Mouse (Mus musculus) left cerebral cortex, adult 9 months (tissue): ENCODE results near the gene Stat3.
A peak's percentile ranks its signal among the peaks of the same experiment; 100 is the strongest.

Source experiments
- DNase-seq, 2 experiments: peaks; one replicate each; pipeline ENCODE4 v3.0.0; 2022; ENCODE audit warnings: low spot score in 2 of 2

The Stat3 gene

DNA sequence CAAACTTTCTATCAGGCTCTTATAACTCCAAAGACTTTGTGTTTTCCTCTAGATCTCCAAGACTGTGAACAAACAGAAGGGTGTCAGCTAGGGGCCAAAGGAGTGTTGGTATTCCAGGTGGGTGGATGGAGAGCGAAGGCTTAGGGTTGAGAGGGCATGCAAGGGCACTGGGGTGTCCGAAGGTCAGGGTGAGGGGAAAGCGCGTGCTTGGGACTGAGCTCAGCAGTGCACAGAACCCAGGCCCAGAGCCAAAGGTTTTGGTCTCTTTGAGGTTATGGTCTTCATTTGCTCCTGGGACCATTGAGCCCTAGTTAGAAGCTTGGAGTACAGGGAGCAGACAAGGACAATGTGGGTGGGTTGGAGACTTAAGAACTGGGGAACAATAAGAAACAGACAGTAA lies 84.2 kb downstream of the Stat3 start:
- no peak for DNase-seq

DNA sequence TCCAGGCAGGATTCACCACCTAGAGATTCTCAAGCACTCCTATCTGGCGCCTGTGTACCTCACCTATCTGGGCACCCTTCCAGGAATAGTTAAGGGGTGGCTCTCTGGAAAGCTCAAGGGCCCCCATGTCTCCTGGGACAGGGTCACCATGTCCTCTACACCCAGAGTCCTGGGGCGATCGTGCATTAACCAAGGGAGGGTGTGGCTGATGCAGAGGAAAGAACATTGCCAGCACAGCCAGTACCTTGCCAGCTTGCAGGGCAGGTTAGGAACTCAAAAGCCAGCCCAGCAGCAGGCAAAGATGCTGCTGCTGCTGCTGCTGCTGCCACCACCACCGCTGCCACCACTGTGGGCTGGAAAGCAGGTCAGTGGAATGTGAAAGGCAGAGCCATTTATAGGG lies 85.1 kb downstream of the Stat3 start:
- DNase-seq = no peak

DNA sequence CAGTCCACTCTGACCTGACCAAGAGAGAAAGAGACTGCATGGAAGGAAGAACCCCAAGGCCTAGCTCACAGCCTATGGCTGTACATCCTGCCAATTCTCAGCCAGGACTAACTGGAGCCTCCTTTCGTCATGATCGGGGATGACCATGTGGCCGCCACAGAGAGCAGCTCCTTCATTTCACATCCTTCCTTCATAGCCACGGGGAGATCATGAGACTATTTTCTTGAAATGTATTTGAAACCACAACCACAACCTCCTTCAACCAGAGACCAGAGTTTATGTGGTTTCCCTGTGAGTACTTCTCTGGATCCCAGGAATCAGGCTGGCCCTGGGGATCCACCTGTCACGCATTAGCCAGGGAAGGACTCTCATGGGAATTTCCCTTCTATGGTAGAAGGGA lies 86.3 kb downstream of the Stat3 start:
- no peak for DNase-seq

DNA sequence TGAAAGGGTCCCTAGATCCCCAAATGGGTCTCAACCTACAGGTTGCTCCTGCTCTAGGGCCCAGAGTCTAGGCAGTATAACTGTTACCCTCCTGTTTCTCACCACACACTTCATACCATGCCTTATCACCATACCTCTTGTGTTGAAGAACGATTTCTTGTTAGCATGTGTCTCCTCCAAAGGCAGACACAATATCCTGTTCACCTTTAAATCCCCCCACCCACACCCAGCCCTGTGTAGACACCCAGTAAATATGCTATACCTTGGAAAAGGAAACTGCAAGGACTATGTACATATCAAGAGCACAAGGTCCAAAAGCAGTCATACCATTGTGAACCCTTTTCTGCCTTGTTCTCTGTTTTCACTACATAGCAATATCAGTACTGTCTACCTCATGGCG lies 87.3 kb downstream of the Stat3 start:
- no peak for DNase-seq

DNA sequence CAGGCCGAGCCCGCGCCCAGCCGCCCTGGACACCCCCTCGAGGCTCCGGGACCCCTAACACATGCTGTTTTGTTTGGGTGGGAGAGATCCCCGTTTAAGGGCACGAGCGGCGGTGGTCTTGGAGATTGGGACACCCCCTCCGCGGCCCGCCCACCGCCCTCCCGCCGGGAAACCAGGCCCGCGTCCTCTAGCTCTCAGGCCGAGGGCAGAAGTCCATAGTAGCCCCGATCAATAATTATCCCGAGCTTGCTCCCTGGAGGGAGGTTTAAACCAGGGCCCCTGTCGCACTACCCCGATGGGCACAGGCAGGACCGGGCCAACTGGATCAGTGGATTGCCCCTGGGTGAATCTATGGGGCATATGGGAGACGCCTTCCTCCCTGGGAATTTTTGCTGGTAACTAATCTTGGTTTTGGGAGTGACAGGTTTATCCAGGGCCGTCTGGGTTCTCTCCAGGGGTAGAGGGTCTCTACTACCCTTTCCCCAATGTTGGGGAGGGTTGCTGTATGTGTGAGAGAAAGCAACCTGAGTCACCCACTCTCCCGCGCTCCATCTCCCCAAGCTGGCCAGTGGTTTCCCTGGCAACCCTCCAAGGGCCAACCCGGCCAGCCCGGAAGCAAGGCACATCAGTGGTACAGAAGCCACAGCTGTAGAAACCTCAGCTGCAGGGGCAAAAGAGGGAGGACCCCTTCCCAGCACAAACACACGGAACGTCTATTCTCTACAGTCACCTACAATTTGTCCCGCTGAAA lies 88.4 kb downstream of the Stat3 start:
- peak in 1 of 2 experiments; percentile 37 for DNase-seq

DNA sequence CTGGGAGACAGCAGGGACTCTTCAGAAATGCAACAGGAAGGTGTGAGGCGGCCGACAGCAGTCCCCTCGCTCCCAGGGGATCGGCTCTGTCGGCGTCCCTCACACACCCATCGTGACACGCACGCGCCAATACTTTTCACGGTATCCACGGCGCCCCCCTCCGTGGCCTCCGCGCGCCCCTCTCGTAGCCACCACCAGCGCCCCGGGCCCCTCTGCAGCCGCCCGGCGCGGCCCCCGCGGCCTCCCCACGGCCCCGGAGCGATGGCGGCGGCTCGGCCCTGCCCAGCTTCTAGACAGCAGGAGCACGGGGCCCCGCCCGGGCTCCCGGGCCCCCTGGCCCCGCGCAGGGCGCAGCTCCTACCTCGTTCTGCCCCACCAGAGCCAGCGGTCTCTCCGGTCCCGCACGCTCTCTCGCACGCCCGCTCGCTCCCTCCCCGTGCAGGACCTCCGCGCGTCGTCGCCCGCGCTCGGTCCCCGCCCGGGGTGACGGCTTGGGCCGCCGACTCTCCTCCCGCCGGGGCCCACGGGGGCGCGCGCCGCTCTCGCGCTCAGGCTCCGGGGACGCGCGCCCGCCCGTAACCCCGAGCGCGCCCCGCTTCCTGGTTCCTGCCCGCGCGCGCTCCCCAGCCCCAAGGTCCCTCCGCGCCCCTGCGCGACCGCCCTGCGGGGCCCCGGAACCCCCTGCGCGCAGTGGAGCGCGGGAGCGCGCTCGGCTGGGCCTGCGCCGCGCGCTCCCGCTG lies 89.1 kb downstream of the Stat3 start, which contains the start of gene Stat5b:
TSS of gene Stat5b (minus strand) at position 687 of the 740 bp plus-strand sequence.
- DNase-seq = peak in 1 of 2 experiments; percentile 42

DNA sequence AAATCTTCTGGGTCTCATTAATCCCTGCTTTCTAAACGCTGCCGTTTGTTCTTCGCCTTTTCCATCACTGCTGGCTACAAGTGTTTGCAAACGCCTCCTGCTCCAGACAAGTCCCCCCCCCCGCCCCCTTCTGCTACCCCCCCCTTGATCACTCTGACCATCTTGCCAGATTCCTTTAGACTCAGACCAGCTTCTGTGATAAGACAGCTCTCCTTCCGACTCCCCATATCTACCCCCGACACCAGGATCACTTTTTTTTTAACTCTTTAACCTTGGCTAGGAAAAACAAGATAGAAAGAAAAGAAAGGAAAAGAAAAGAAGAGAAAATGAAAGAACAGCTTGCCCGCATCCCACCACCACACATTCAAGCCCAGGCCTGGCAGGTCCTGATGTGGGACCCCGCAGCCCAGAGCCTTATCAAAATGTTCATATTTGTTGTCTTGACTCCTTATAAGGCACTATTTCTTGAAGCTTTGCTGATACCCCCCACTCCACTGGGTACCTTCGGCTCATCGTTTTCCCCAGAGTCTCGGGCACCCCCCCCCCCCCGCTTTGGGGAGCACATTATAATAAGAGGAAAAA lies 89.8 kb downstream of the Stat3 start:
- DNase-seq = no peak

DNA sequence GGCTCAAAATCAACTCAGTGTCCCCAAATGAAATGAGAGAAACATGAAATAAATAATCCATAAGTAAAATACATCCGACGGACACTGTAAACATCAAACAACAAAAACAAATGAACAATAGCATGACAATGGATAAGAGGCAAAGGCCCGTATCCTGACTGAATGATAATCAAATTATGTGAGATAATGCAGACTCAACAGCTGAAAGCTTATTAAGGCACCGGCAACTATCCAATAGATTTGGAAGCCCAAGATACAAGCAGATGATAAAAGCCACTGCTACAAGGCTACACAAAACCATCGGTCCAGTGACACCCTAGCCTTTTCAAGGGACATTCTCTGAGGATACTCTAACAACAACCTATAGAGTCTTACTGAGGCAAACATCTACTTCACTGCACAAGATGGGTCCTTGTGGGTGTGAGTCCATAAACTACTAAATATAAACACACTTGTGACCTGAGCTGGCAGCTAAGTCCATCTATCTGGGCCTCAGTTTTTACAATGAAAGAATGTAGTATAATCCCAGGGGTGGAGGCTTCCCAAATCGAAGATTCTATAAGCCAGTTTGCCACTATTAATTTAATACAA lies 90.5 kb downstream of the Stat3 start:
- no peak for DNase-seq

DNA sequence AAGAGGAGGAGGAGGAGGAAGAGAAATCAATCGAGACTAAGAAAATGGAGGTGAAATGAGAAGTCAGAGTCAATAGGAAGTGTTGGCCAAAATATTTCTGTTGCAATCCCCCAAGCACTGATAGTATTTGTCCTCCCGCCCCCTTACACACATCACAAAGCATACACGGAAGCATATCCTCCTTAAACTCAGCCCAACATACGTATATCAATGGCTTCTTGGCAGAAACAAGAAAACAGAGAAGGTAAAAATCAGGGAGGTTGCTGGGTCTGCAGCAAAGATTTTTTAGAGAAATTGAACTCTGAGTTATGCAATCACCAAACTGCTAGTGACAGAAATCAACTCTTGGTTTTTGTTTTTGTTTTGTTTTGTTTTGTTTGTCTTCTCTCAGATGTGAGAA lies 91.3 kb downstream of the Stat3 start:
- no peak for DNase-seq

DNA sequence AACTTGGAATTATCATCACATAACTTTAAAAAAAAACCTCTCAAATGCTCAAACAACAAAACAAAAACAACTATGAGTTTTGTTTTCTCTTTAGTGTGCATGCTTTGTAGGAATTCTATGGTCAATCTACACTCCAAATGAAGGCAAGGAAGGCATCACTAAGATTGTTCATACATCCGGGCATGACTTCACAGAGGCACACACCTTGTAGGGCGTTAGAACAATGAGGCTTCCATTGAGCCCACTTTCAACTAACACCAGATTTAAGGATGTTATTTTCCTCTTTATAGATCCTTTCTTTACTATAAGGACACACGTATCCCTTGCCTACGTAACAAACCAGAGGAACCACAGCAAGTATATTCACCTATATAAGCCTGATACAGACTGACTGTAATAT lies 91.8 kb downstream of the Stat3 start:
- DNase-seq = no peak

DNA sequence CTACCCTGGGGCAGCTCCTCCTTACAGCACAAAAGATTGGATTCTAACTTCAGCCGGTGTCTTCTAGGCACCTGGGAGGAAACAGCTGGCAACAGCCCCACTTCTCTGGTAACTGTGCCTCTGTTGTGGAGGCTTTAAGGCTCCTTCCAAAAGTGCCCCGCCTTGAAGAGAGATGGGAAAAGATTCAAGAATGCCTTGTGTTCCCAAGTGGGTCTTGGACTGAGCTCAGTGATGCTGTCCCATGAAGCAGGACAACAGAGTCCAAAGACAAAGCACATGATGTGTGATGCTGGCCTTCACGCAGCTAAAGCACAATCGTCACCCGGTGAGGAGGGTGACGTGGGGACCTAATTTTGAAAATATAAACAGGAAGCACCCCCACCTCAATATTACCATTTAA lies 93.5 kb downstream of the Stat3 start:
- no peak for DNase-seq

DNA sequence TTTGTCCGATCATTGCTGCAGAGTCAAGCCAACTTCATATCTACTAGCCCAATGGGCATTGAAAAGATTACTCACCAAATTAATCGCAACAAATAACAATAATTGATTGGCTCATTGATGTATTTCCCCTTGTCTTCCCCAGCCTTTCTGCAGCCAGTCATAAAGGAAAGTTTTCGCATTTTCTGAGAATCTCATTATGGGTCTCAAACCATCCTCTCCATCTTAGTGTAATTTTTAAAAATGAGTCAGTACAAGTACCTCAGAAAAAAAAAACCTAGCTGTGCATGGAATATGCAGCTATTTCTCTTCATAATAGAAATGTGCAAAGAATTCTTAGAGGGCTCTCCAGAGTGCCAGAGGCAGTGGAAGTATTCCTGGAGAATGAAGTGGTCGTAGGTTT lies 95.2 kb downstream of the Stat3 start:
- no peak for DNase-seq

DNA sequence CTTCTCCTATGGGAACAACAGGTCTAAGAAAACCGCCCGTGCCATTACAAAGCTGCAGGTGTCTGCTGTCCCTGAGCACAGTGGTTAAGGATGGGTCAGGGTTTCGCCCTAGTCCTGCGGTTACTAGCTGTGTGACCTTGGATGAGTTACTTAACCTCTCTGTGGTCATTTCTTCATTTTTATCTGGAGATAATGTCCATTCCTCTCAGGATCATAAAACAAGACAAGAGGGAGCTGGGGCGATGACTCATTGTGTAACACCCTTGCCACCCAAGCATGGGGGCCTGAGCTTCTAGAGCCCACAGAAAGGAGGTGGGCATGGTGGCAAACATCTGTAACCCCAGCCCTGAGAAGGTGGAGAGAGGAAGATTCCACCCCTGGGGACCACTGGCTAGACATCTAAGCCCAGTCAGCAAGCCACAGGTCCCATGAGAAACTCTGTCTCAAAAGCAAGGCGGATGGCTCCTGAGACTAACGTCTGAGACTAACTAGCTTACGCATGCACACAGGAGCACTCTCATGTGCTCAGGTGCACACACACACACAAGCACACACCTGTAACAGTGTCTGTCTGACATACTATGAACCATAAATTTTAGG lies 96.2 kb downstream of the Stat3 start:
- no peak for DNase-seq

DNA sequence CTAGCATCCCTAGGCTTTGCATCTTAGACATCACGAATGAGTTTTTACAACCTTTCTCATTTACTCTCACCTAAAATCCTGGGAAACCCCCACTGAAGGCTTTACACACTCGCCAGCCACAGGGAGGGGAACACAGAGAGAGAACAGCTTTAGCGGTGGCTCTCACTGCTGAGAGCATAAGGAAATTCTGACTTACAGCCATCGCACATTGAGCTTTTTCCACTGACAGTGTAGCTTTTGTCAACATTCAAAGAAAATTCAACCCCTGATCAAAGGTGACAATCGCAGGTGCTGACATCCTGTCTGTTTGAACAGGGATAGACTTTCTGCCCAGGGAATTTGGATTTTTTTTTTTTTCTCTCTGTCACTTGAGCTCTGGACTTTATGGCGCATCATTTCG lies 97.3 kb downstream of the Stat3 start:
- DNase-seq = no peak

DNA sequence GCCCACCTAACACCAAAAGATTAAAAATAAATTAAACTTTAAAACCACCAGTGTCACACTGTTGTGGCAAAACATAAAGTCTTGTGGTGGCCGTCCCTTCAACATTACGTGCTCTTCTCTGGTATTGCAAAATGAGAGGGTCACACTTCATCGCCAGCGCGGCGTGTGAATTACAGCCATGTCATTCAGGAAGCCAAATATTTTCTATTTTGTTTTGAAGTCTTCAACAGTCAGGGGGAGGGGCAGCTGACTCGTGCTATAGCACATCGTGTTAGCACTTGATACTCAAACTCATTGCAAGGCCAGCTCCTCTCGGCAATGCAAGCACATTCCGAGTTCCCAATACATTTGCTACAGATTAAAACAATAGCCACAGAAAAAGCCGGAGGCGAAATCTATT lies 98.5 kb downstream of the Stat3 start:
- no peak for DNase-seq

DNA sequence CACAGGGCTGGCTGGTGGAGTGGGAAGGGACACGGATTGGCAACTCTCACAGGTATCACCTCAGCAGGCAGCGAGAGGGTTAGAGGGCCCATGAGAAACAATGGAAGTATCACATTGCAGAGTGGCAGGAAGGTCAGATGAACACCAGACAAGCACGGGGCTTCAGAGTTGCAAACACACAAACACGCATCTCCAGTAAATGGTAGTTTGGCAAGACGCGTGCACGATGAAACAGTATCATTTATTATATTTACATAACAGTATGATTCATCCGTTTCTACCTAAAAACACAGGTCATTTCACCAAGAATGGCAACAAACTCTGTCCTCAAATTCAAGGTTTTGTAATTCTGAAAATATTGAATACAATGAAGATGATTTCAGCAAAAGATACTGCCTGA lies 99.8 kb downstream of the Stat3 start:
- DNase-seq = no peak

DNA sequence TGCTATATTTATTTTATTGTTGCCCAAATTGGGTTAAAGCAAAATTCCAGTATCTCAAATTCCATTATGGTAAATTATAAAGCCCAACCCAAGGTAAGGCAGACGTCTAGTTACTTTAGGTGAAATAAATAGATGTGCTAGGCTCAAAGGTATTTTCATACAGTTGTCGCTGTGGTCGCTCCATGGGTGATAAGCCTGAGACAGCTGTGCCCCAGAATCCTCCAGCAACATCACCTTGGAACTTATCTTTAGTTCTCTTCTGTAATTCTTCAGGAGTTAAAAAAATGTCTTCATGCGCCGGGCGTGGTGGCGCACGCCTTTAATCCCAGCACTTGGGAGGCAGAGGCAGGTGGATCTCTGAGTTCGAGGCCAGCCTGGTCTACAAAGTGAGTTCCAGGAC lies 100.4 kb downstream of the Stat3 start:
- no peak for DNase-seq

DNA sequence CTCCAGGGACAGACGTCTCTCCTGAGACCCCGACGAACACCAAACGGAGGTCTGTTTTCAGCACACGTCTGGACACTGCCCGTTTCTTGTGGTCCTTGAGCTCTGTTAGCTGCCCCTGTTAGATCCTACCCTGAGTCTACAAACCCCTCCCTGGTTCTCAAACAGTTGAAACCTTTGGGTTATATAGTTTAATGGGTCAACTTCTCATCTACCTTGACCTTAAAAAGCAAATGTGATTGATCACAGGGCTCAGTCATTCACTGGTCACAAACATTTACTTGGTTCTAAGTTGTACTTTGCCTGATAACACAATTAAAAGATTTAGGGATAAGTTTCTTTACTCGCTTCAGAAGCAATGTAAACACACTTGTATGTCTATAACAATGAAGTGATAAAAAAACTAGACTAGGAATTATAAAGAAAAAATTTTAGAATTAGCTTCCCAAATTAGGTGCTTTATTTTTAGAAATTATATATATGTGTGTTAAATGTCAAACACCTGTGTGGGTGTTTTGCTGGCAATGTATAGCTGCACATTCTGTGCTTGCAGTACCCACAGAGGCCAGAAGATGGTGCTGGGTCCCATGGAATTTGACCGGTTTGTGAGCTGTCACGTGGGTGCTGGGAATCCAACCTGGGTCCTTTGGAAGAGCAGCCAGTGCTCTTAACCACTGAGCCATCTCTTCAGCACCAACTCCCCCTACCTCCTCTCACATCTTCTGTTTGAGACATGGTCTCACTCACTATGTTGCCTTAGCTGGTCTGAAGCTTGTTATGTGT lies 102.2 kb downstream of the Stat3 start:
- no peak for DNase-seq
